Comparison of ENCODE assay signal across 9 mouse cellular contexts in genomic region chr6:82401595-82402451, GRCm38 (mm10). TPM values are rescaled to one million over a fixed set of nuclear protein-coding genes. Genes with fewer than 3 reads are reported as not detected.
DNase-seq lines count a peak whose midpoint lies in the region; ATAC-seq lines count a peak whose summit lies in the region.
"Had no signal": no experiment of that assay in that cellular context is flagged by ENCODE, and none has a peak within 500 bp of the region (broad histone marks: within the 10 kb centered on the region; RNA-seq: fewer than 3 reads in every experiment).

Gene Tacr1 (plus strand): TSS chr6:82402334.

- WGBS in kidney, embryonic 16.5 days: under 1% methylated on average over 28 of the region's 28 CpGs
- WGBS in forebrain, embryonic 16.5 days: 0% methylated on average over 27 of the region's 28 CpGs
- under 1% methylated on average over 27 of the region's 28 CpGs for WGBS in neural tube, embryonic 11.5 days

- DNase-seq in kidney, adult 11 months: no peak
- peak; percentile 7 for DNase-seq in cerebellum, adult 8-10 months
- peak; percentile 16 for DNase-seq in left cerebral cortex, adult 11 months (ENCODE audit: low spot score)
- peak; percentile 64 for DNase-seq in neural tube, embryonic 11.5 days (ENCODE audit: low spot score)
- DNase-seq in c-Kit-positive CD71-positive TER-119-positive erythroid progenitor cells, embryonic 14.5 days (ENCODE audit: low spot score): no peak
- DNase-seq in spleen, postnatal 10 days (ENCODE audit: low spot score in 2 of 2): no peak

- H3K4me2 ChIP-seq in kidney, embryonic 16.5 days (replicated peaks; ENCODE audit: low read depth, low read length): peak within 1 kb of the TSS; percentile 63
- H3K4me2 ChIP-seq in forebrain, embryonic 16.5 days (ENCODE audit: low read length): peak within 1 kb of the TSS; percentile 57
- H3K4me2 ChIP-seq in neural tube, embryonic 11.5 days (ENCODE audit: low read depth): peak within 1 kb of the TSS; percentile 58

- peak; percentile 86 for ATAC-seq in kidney, embryonic 16.5 days (ENCODE audit: low FRiP score, low TSS enrichment)
- ATAC-seq in forebrain, embryonic 16.5 days: peak; percentile 91
- peak; percentile 85 for ATAC-seq in neural tube, embryonic 11.5 days (ENCODE audit: insufficient read depth, low FRiP score, low TSS enrichment)

- H3K4me3 ChIP-seq in kidney, embryonic 16.5 days (ENCODE audit: low read length): peak within 1 kb of the TSS; percentile 36
- peak within 1 kb of the TSS; percentile 36 for H3K4me3 ChIP-seq in forebrain, embryonic 16.5 days (replicated peaks; ENCODE audit: low read length)
- peak within 1 kb of the TSS; percentile 27 for H3K4me3 ChIP-seq in neural tube, embryonic 11.5 days (ENCODE audit: low read depth, low read length)
- H3K4me3 ChIP-seq: myocyte had no signal

- H3K27ac ChIP-seq in kidney, embryonic 16.5 days (ENCODE audit: low read length): no peak within 1 kb of the TSS
- no peak within 1 kb of the TSS; the same call in 1 of the 2 replicates for H3K27ac ChIP-seq in forebrain, embryonic 16.5 days (ENCODE audit: low read length)
- H3K27ac ChIP-seq in neural tube, embryonic 11.5 days (ENCODE audit: low read depth, low read length): no peak within 1 kb of the TSS

- peaks cover 41% of the 10 kb centered on the region for H3K27me3 ChIP-seq in kidney, embryonic 16.5 days (ENCODE audit: insufficient read depth, low read length)
- H3K27me3 ChIP-seq in forebrain, embryonic 16.5 days (replicated peaks; ENCODE audit: control insufficient read depth, insufficient read depth, low read length): no peaks in the 10 kb centered on the region
- peaks cover 20% of the 10 kb centered on the region for H3K27me3 ChIP-seq in neural tube, embryonic 11.5 days (ENCODE audit: control insufficient read depth, insufficient read depth, low read length)

- H3K9ac ChIP-seq in kidney, embryonic 16.5 days (replicated peaks; ENCODE audit: low read length): no peak within 1 kb of the TSS; the same call in 1 of the 2 replicates
- peak within 1 kb of the TSS; percentile 45 for H3K9ac ChIP-seq in forebrain, embryonic 16.5 days (replicated peaks; ENCODE audit: low read depth, low read length)
- peak within 1 kb of the TSS; percentile 18; the same call in 1 of the 2 replicates for H3K9ac ChIP-seq in neural tube, embryonic 11.5 days (ENCODE audit: low read length)

- H3K4me1 ChIP-seq in kidney, embryonic 16.5 days (ENCODE audit: insufficient read depth, low read length): peaks cover 10% of the 10 kb centered on the region
- H3K4me1 ChIP-seq in forebrain, embryonic 16.5 days (replicated peaks; ENCODE audit: control insufficient read depth, insufficient read depth, low read length): peaks cover 30% of the 10 kb centered on the region
- no peaks in the 10 kb centered on the region for H3K4me1 ChIP-seq in neural tube, embryonic 11.5 days (ENCODE audit: control insufficient read depth, insufficient read depth, low read length)

- no peaks in the 10 kb centered on the region for H3K36me3 ChIP-seq in kidney, embryonic 16.5 days (ENCODE audit: insufficient read depth, low read length)
- H3K36me3 ChIP-seq in forebrain, embryonic 16.5 days (ENCODE audit: control insufficient read depth, insufficient read depth): no peaks in the 10 kb centered on the region
- no peaks in the 10 kb centered on the region for H3K36me3 ChIP-seq in neural tube, embryonic 11.5 days (ENCODE audit: control insufficient read depth, insufficient read depth, low read length)

- H3K9me3 ChIP-seq in kidney, embryonic 16.5 days (ENCODE audit: low read length): no peaks in the 10 kb centered on the region
- no peaks in the 10 kb centered on the region for H3K9me3 ChIP-seq in forebrain, embryonic 16.5 days (ENCODE audit: control insufficient read depth, low read length)
- H3K9me3 ChIP-seq in neural tube, embryonic 11.5 days (ENCODE audit: control insufficient read depth, low read length): no peaks in the 10 kb centered on the region

RNA-seq across cellular contexts. Expression of gene Tacr1, which starts in this region (rescaled TPM):
- 0.15 and 0.24 TPM in 2 replicates for polyA plus RNA-seq in kidney, embryonic 16.5 days (2015; fragmentation: Nextera tagmentation; extraction: Ambion mirVana)
- 1.0 and 1.8 TPM in 2 replicates for polyA plus RNA-seq in forebrain, embryonic 16.5 days (2015; fragmentation: Nextera tagmentation; extraction: Ambion mirVana)
- 0.90 and 1.1 TPM in 2 replicates for polyA plus RNA-seq in neural tube, embryonic 11.5 days (2014; fragmentation: Nextera tagmentation; extraction: Ambion mirVana)
- polyA plus RNA-seq: myocyte had no signal

Comparison
In these comparisons a context has a peak if more than half of its experiments do, and no peak if none do; other contexts are left out.
1. Peak in ATAC-seq, H3K4me3 ChIP-seq and H3K4me2 ChIP-seq in kidney, embryonic 16.5 days; RNA of the gene not detected or under 1 TPM.
2. DNase-seq: peak in cerebellum, adult 8-10 months (single experiment), left cerebral cortex, adult 11 months (single experiment) and neural tube, embryonic 11.5 days (single experiment); none in kidney, adult 11 months (single experiment), c-Kit-positive CD71-positive TER-119-positive erythroid progenitor cells, embryonic 14.5 days (single experiment) and spleen, postnatal 10 days (0 of 2).
3. Peak in every context shown above with its lines, with median percentiles within 50 percentile points of each other: ATAC-seq, H3K4me2 ChIP-seq and H3K4me3 ChIP-seq.